Mouse (Mus musculus) adrenal gland, postnatal 36 days (tissue): ENCODE data around the gene Metap2. TPM values are rescaled to one million over a fixed set of nuclear protein-coding genes. Genes with fewer than 3 reads are reported as not detected.

Source experiments
- DNase-seq, 2 experiments: peaks; one replicate each; pipeline ENCODE4 v3.0.0; 2021; ENCODE audit warnings: mixed read lengths in 1 of 2
- total RNA-seq, 2 experiments: library from RNA; stranded (reverse); gene quantifications; 2 replicates each; pipeline ENCODE4 v1.2.3; 2021

Gene Metap2
- total RNA-seq, 2 experiments from 2014 or later = 181 to 185 TPM

- DNase-seq = no peak
These were observed 15.4 kb upstream of the Metap2 start for GRCm38 (mm10) chr10:93912136-93912855.

GRCm38 (mm10) chr10:93911326-93911725, 14.4 kb upstream of the Metap2 start:
- no peak for DNase-seq

- DNase-seq = no peak
These were observed 13.0 kb upstream of the Metap2 start for GRCm38 (mm10) chr10:93909811-93910446.

- no peak for DNase-seq
These were observed 12.1 kb upstream of the Metap2 start for GRCm38 (mm10) chr10:93909015-93909414.

- no peak for DNase-seq
These were observed 11.6 kb upstream of the Metap2 start for GRCm38 (mm10) chr10:93908540-93908939.

- DNase-seq = no peak
These were observed 10.5 kb upstream of the Metap2 start for GRCm38 (mm10) chr10:93907376-93907775.

- DNase-seq = no peak
These were observed 3.0 kb upstream of the Metap2 start for GRCm38 (mm10) chr10:93899907-93900306.

- DNase-seq = no peak
These were observed 2.4 kb upstream of the Metap2 start for GRCm38 (mm10) chr10:93899303-93899702.

- DNase-seq = no peak
These were observed 4.3 kb downstream of the Metap2 start for GRCm38 (mm10) chr10:93892551-93892950.

GRCm38 (mm10) chr10:93891031-93891430, 5.9 kb downstream of the Metap2 start:
- DNase-seq = no peak

GRCm38 (mm10) chr10:93890565-93890964, 6.3 kb downstream of the Metap2 start:
- no peak for DNase-seq

- no peak for DNase-seq
These were observed 6.9 kb downstream of the Metap2 start for GRCm38 (mm10) chr10:93889976-93890375.

GRCm38 (mm10) chr10:93889579-93889950, 7.3 kb downstream of the Metap2 start:
- DNase-seq = peak; percentile 94 to 95

- peak; percentile 42 to 58 for DNase-seq
These were observed 7.8 kb downstream of the Metap2 start for GRCm38 (mm10) chr10:93888935-93889578.

GRCm38 (mm10) chr10:93888590-93888934, 8.3 kb downstream of the Metap2 start:
- DNase-seq = no peak

- no peak for DNase-seq
These were observed 10.9 kb downstream of the Metap2 start for GRCm38 (mm10) chr10:93885839-93886477.

- DNase-seq = no peak
These were observed 14.0 kb downstream of the Metap2 start for GRCm38 (mm10) chr10:93882738-93883364.

- DNase-seq = no peak
These were observed 15.0 kb downstream of the Metap2 start for GRCm38 (mm10) chr10:93881918-93882317.

GRCm38 (mm10) chr10:93878732-93879131, 18.2 kb downstream of the Metap2 start:
- DNase-seq = no peak

- no peak for DNase-seq
These were observed 20.1 kb downstream of the Metap2 start for GRCm38 (mm10) chr10:93876772-93877171.

GRCm38 (mm10) chr10:93868886-93869285, 28.0 kb downstream of the Metap2 start:
- DNase-seq = no peak

- no peak for DNase-seq
These were observed 28.5 kb downstream of the Metap2 start for GRCm38 (mm10) chr10:93868401-93868800.
